Mouse (Mus musculus): Measurements from ENCODE around the gene Exoc3. TPM values are rescaled to one million over a fixed set of nuclear protein-coding genes. Genes with fewer than 3 reads are reported as not detected.

Exoc3 gene
- polyA plus RNA-seq, 1 experiment from 2014 or later: 76.5 TPM

GRCm38 (mm10) chr13:74167057-74167413 lies 41.5 kb downstream of the Exoc3 start:
- peak overlapping the region; percentile 50; the same call in 1 of the 2 replicates for H3K9ac ChIP-seq
- peak; percentile 70 for ATAC-seq (ENCODE audit: insufficient read depth)

GRCm38 (mm10) chr13:74166348-74167056 lies 42.0 kb downstream of the Exoc3 start:
- H3K27ac ChIP-seq (ENCODE audit: low read depth): no peak overlapping the region
- WGBS: 7% methylated on average over 19 of the region's 19 CpGs
- no peak for TF ChIP-seq CTCF (IDR thresholded peaks at IDR 0.05; ENCODE audit: low read depth)
- H3K36me3 ChIP-seq (ENCODE audit: insufficient read depth): peaks cover 11% of the 10 kb centered on the region; the same call in 1 of the 2 replicates
- peak overlapping the region; percentile 53 for H3K4me3 ChIP-seq (ENCODE audit: low read depth, low read length)
- DNase-seq (peak; percentile 56), ATAC-seq (ENCODE audit: insufficient read depth) (peak; percentile 85)
- H3K4me2 ChIP-seq: peak overlapping the region; percentile 71
- peak overlapping the region; percentile 50 for H3K9ac ChIP-seq
- no peaks in the 10 kb centered on the region; the same call in 1 of the 2 replicates for H3K4me1 ChIP-seq (ENCODE audit: insufficient read depth)
- no peaks in the 10 kb centered on the region for H3K9me3 ChIP-seq (ENCODE audit: low read depth, low read length)
- no peaks in the 10 kb centered on the region for H3K27me3 ChIP-seq (ENCODE audit: insufficient read depth, low read length)

More at GRCm38 (mm10) chr13:74167057-74167413, 41.5 kb downstream of the Exoc3 start:
- H3K9me3 ChIP-seq (ENCODE audit: low read depth, low read length): no peaks in the 10 kb centered on the region
- peak overlapping the region; percentile 53 for H3K4me3 ChIP-seq (ENCODE audit: low read depth, low read length)
- peaks cover 17% of the 10 kb centered on the region for H3K36me3 ChIP-seq (ENCODE audit: insufficient read depth)
- H3K27ac ChIP-seq (ENCODE audit: low read depth): no peak overlapping the region
- peak overlapping the region; percentile 71 for H3K4me2 ChIP-seq
- WGBS: 10% methylated on average over 9 of the region's 9 CpGs
- no peaks in the 10 kb centered on the region; the same call in 1 of the 2 replicates for H3K4me1 ChIP-seq (ENCODE audit: insufficient read depth)
- no peak for TF ChIP-seq CTCF (IDR thresholded peaks at IDR 0.05; ENCODE audit: low read depth)
- H3K27me3 ChIP-seq (ENCODE audit: insufficient read depth, low read length): no peaks in the 10 kb centered on the region
- DNase-seq: no peak

GRCm38 (mm10) chr13:74147327-74147726 lies 61.2 kb downstream of the Exoc3 start:
- Histone ChIP-seq H3K4me2 (no peak overlapping the region), H3K9ac (no peak overlapping the region), H3K36me3 (ENCODE audit: insufficient read depth) (no peaks in the 10 kb centered on the region), H3K4me1 (ENCODE audit: insufficient read depth) (no peaks in the 10 kb centered on the region), H3K27ac (ENCODE audit: low read depth) (no peak overlapping the region), H3K9me3 (ENCODE audit: low read depth, low read length) (no peaks in the 10 kb centered on the region), H3K27me3 (ENCODE audit: insufficient read depth, low read length) (no peaks in the 10 kb centered on the region), H3K4me3 (ENCODE audit: low read depth, low read length) (no peak overlapping the region)
- ATAC-seq (ENCODE audit: insufficient read depth) (no peak), DNase-seq (no peak)
- WGBS: 78% methylated on average over 2 of the region's 2 CpGs
- TF ChIP-seq CTCF (IDR thresholded peaks at IDR 0.05; ENCODE audit: low read depth): no peak

GRCm38 (mm10) chr13:74145983-74146622 lies 62.4 kb downstream of the Exoc3 start:
- WGBS: 77% methylated on average over 3 of the region's 3 CpGs
- Histone ChIP-seq H3K27me3 (ENCODE audit: insufficient read depth, low read length) (no peaks in the 10 kb centered on the region), H3K27ac (ENCODE audit: low read depth) (no peak overlapping the region), H3K9ac (no peak overlapping the region), H3K36me3 (ENCODE audit: insufficient read depth) (no peaks in the 10 kb centered on the region), H3K9me3 (ENCODE audit: low read depth, low read length) (no peaks in the 10 kb centered on the region), H3K4me3 (ENCODE audit: low read depth, low read length) (no peak overlapping the region), H3K4me1 (ENCODE audit: insufficient read depth) (no peaks in the 10 kb centered on the region), H3K4me2 (no peak overlapping the region)
- no peak for ATAC-seq (ENCODE audit: insufficient read depth)
- TF ChIP-seq CTCF (IDR thresholded peaks at IDR 0.05; ENCODE audit: low read depth): no peak
- no peak for DNase-seq

GRCm38 (mm10) chr13:74144120-74144884 lies 64.2 kb downstream of the Exoc3 start:
- Histone ChIP-seq H3K9me3 (ENCODE audit: low read depth, low read length) (no peaks in the 10 kb centered on the region), H3K36me3 (ENCODE audit: insufficient read depth) (no peaks in the 10 kb centered on the region), H3K4me2 (no peak overlapping the region), H3K4me3 (ENCODE audit: low read depth, low read length) (no peak overlapping the region), H3K27me3 (ENCODE audit: insufficient read depth, low read length) (no peaks in the 10 kb centered on the region), H3K9ac (no peak overlapping the region; the same call in 1 of the 2 replicates), H3K27ac (ENCODE audit: low read depth) (no peak overlapping the region), H3K4me1 (ENCODE audit: insufficient read depth) (no peaks in the 10 kb centered on the region)
- WGBS: 72% methylated on average over 7 of the region's 7 CpGs
- DNase-seq: no peak
- TF ChIP-seq CTCF (IDR thresholded peaks at IDR 0.05; ENCODE audit: low read depth): no peak
- ATAC-seq (ENCODE audit: insufficient read depth): no peak

GRCm38 (mm10) chr13:74143282-74143681 lies 65.2 kb downstream of the Exoc3 start:
- H3K4me2 ChIP-seq: no peak overlapping the region
- no peak for ATAC-seq (ENCODE audit: insufficient read depth)
- WGBS: 69% methylated on average over 3 of the region's 3 CpGs

GRCm38 (mm10) chr13:74140793-74141192 lies 67.7 kb downstream of the Exoc3 start:
- no peak overlapping the region for H3K4me2 ChIP-seq
- no peaks in the 10 kb centered on the region for H3K9me3 ChIP-seq (ENCODE audit: low read depth, low read length)
- H3K4me1 ChIP-seq (ENCODE audit: insufficient read depth): no peaks in the 10 kb centered on the region
- no peaks in the 10 kb centered on the region for H3K27me3 ChIP-seq (ENCODE audit: insufficient read depth, low read length)
- H3K4me3 ChIP-seq (ENCODE audit: low read depth, low read length): no peak overlapping the region
- DNase-seq (no peak), ATAC-seq (ENCODE audit: insufficient read depth) (no peak)
- 87% methylated on average over 6 of the region's 6 CpGs for WGBS
- no peaks in the 10 kb centered on the region for H3K36me3 ChIP-seq (ENCODE audit: insufficient read depth)
- no peak overlapping the region for H3K27ac ChIP-seq (ENCODE audit: low read depth)
- H3K9ac ChIP-seq: no peak overlapping the region
- TF ChIP-seq CTCF (IDR thresholded peaks at IDR 0.05; ENCODE audit: low read depth): no peak

More at GRCm38 (mm10) chr13:74143282-74143681, 65.2 kb downstream of the Exoc3 start:
- TF ChIP-seq CTCF (IDR thresholded peaks at IDR 0.05; ENCODE audit: low read depth): no peak
- H3K27ac ChIP-seq (ENCODE audit: low read depth): no peak overlapping the region
- no peaks in the 10 kb centered on the region for H3K4me1 ChIP-seq (ENCODE audit: insufficient read depth)
- no peaks in the 10 kb centered on the region for H3K27me3 ChIP-seq (ENCODE audit: insufficient read depth, low read length)
- DNase-seq: no peak
- H3K9me3 ChIP-seq (ENCODE audit: low read depth, low read length): no peaks in the 10 kb centered on the region
- H3K36me3 ChIP-seq (ENCODE audit: insufficient read depth): no peaks in the 10 kb centered on the region
- H3K4me3 ChIP-seq (ENCODE audit: low read depth, low read length): no peak overlapping the region
- no peak overlapping the region for H3K9ac ChIP-seq
